Mouse (Mus musculus): ENCODE measurements at regions not wholly inside any gene's neighbourhood (a gene's known extent, or its start where the extent isn't known, plus 50 kb on each side); places are given as distances from the start of the nearest gene placed in this dataset.

- DNase-seq = no peak
These were observed 155.4 kb downstream of the Dyrk2 start for GRCm38 (mm10) chr10:118714595-118714994.

- no peak for DNase-seq
These were observed 149.4 kb downstream of the Dyrk2 start for GRCm38 (mm10) chr10:118720630-118721029.

GRCm38 (mm10) chr10:118722132-118722551 lies 147.9 kb downstream of the Dyrk2 start:
- DNase-seq = no peak

- no peak for DNase-seq
These were observed 147.3 kb downstream of the Dyrk2 start for GRCm38 (mm10) chr10:118722671-118723070.

GRCm38 (mm10) chr10:118736093-118736492 lies 133.9 kb downstream of the Dyrk2 start:
- no peak for DNase-seq

- DNase-seq = no peak
These were observed 132.9 kb downstream of the Dyrk2 start for GRCm38 (mm10) chr10:118737064-118737463.

GRCm38 (mm10) chr10:118739849-118740481 lies 130.0 kb downstream of the Dyrk2 start:
- DNase-seq = peak; percentile 25 to 51

- DNase-seq = no peak
These were observed 126.2 kb downstream of the Dyrk2 start for GRCm38 (mm10) chr10:118743831-118744230.

- DNase-seq = no peak
These were observed 123.2 kb downstream of the Dyrk2 start for GRCm38 (mm10) chr10:118746719-118747395.

GRCm38 (mm10) chr10:118749039-118749438 lies 121.0 kb downstream of the Dyrk2 start:
- DNase-seq = no peak

GRCm38 (mm10) chr10:118749756-118750155 lies 120.3 kb downstream of the Dyrk2 start:
- peak in 1 of 2 experiments; percentile 46 for DNase-seq

GRCm38 (mm10) chr10:118751110-118751509 lies 118.9 kb downstream of the Dyrk2 start:
- DNase-seq = no peak

- DNase-seq = no peak
These were observed 116.8 kb downstream of the Dyrk2 start for GRCm38 (mm10) chr10:118753061-118753775.

GRCm38 (mm10) chr10:118754791-118755190 lies 115.2 kb downstream of the Dyrk2 start:
- DNase-seq = no peak

- DNase-seq = peak; percentile 61 to 83
These were observed 111.1 kb downstream of the Dyrk2 start for GRCm38 (mm10) chr10:118758825-118759471.

GRCm38 (mm10) chr10:118760441-118760840 lies 109.6 kb downstream of the Dyrk2 start:
- DNase-seq = no peak

GRCm38 (mm10) chr10:118761101-118761868 lies 108.7 kb downstream of the Dyrk2 start:
- peak in 1 of 2 experiments; percentile 61 for DNase-seq

- DNase-seq = no peak
These were observed 105.0 kb downstream of the Dyrk2 start for GRCm38 (mm10) chr10:118765051-118765450.

GRCm38 (mm10) chr10:118765544-118766441 lies 104.2 kb downstream of the Dyrk2 start:
- no peak for DNase-seq

GRCm38 (mm10) chr10:118766826-118767225 lies 103.2 kb downstream of the Dyrk2 start:
- no peak for DNase-seq

GRCm38 (mm10) chr10:118769751-118770150 lies 100.3 kb downstream of the Dyrk2 start:
- no peak for DNase-seq
